Mouse (Mus musculus) G1E-ER4 (cell line): ENCODE data around the gene Copz2. TPM values are rescaled to one million over a fixed set of nuclear protein-coding genes. Genes with fewer than 3 reads are reported as not detected.

Source experiments
- GATA1 ChIP-seq: IDR thresholded peaks from one replicate; pipeline ENCODE4 v1.8.0; 2012; ENCODE audit warnings: low read length, inconsistent platforms
- polyA plus RNA-seq: library from polyadenylated mRNA; stranded (reverse); fragments of >175 nt; gene quantifications from 2 replicates; pipeline ENCODE4 v1.2.3, GENCODE M21; 2012

The Copz2 gene
- polyA plus RNA-seq, result 0.14 and 0.45 TPM in 2 replicates

DNA sequence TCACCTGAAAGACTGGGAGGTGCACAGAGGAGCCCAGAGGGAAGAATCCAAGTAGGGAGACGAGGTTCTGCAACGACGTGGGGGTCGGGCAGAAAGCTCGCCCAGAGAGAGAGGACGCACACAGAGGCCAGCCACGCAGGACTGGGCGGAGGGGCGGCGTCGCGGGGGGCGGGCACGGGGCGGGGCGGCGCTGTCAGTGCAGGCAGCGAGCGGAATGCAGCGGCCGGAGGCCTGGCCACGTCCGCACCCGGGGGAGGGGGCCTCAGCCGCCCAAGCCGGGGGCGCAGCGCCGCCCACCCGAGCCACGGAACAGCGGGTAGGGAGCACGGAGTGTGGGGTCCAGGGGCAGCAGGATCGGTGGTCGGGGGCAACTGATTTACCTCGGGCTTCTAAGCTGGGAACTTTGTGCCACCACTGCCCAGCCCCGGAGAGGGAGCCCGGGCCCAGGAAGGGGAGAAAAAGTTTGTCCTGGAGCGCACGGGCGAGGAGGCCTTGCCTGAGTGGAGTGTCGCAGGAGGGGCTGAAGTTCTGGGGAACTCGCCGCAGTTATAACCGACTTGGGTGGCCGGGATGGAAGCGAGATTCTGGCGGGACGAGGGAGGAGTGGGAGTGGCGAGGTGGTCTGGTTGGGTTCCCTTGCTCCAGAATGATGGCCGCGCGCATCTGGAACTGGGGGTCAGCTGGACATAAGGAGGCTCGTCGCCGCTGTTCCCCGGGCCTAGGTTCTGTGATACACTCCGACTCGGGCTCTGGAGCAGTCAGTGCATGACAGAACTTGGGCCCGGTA lies at the start of gene Copz2:
Copz2 (plus strand) TSS at position 190 of the 787 bp plus-strand sequence.
- no peak for TF ChIP-seq GATA1

DNA sequence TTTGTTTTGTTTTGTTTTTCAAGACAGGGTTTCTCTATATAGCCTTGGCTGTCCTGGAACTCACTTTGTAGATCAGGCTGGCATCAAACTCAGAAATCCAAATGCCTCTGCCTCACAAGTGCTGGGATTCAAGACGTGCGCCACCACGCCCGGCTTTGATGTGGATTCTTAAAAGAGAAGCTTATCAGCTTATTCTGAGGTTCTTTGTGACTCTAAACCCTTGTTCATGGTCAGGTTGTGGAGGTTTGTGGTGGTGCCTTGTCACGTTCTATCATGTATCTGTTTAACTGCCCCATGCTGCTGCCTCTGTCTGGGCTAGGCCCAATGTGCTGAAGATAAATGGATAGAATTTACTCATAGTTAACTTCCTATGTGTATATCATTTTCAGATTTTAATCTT lies 44.1 kb upstream of the Copz2 start:
- TF ChIP-seq GATA1, result no peak

DNA sequence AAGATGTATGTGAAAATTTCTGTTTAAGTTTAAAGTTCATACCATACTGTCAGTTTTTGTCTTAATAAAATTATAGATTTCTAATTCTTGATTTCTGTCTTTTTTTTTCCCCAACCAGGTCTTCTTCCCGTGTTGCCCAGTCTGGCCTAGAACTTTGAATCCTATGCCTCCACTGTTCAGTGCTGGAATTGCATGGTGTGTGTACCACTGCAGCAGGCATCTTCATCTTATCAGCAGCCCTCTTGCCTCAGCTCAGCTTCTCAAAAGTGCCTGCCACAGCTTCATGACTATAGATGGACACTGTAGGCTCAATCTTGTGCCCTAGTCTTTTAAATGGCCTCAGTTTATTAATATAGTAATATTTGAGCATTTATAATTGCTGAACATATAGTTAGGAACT lies 41.6 kb upstream of the Copz2 start:
- TF ChIP-seq GATA1, result no peak

DNA sequence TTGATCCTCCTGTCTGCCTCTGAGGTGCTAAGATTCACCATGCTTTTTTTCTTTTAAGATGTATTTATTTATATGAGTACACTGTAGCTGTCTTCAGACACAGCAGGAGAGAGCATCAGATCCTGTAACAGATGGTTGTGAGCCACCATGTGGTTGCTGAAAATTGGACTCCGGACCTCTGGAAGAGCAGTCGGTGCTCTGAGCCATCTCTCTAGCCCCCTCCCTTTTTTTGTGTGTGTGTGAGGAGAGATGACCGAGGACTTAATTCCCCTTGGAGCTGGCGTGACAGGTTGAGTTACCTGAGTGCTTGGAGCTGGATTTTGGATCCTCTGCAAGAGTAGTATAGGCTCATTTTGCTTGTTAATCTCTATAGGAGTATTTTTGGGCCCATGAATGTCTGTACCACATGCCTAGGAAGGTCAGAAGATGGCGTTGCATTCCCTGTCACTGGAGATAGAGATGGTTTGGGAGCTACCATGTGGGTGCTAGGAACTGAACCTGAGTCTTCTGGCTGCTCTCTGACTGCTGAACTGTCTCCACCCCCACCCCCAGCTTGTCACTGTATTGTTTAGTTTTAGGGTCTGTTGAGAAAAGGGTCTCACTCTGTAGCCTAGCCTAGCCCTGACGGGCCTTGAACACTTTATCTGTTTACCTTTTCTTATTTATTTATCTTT lies 40.0 kb upstream of the Copz2 start:
- TF ChIP-seq GATA1, result no peak

DNA sequence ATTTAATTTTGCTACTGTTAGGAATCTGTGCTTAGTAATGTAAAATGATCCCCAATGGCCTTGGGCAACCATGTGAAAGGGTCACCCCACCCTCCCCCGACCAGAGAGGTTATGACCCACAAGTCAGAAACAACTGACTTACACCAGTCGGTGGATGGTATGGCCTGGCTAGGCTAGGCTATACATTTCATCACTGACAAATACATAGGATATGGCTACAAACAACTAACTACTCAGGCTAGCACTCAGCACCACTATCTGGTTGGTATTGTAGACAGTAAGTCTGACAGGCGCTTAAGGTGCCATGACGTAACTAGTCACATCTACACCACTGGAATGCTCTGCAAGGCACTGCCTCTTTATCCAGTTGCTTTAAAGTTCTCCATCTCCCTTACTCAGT lies 36.2 kb upstream of the Copz2 start:
- TF ChIP-seq GATA1, result no peak

DNA sequence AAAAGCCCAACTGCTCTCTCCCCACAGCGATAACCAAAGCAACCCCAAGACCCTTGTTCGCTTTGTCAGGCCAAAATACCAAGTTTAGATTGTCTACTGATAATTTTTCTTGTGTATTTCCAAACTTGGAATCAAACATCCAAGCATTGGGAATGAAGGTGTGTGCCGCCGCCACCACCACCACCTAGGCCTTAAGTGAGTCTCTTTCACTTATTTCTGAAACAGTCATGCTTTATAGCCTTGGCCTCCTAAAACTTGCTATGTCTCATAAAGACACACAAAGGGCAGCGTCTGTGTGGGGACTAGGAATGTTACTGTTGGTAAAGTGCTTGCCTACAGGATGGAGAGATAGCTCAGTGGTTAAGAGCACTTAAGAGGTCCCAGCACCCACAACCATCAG lies 35.8 kb upstream of the Copz2 start:
- TF ChIP-seq GATA1, result no peak

DNA sequence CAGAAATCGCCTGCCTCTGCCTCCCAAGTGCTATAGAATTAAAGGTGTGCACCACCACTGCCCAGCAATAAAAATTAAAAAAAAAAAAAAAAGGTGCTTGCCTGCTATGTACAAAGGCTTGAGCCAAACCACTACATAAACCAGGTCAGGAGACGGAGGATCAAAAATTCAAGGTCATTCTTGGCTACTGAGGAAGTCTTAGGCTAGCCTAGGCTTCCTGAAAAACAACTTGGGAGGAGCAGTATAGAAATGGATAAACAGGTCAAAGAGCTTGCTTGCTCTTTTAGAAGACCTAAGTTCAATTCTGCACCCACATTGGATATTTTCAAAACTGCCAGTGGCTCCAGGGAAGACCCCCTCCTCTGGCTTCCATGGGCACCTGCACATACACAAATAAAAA lies 35.2 kb upstream of the Copz2 start:
- TF ChIP-seq GATA1, result no peak

DNA sequence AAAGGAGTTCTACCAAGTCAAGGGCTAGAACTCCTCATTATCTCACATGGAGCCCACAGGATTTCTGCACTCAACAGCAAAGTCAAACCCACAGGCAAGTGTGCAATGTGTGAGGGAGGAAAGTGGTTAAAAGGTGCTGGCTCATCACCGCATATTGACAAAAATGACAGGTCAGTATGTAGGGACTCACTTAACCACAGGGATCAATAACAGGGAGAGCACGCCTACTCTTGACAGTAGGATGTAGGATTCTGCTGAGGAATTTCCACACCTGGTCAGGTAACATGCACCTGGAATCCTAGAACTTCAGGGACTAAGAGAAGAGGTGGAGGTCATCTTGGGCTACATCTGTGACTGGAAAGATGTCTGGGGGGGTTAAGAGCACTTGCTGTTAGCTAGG lies 33.8 kb upstream of the Copz2 start:
- TF ChIP-seq GATA1, result no peak

DNA sequence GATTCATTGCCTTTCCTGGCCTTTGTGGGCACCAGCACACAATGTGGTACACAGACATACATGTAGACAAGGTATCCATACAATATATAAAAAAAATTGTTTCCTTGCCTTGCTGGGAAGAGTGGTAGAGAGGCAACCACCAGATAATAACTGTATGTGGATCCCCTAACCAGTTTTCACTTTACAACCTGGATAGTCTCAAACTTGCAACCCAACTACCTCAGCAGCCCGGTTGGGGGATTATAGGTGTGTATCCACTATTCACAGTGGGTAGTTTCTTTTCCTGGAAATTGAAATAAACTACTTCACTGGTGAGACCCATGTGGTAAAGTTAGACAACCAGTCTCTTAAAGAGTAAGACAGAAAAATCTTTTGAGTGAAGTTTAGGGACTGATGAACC lies 33.2 kb upstream of the Copz2 start:
- no peak for TF ChIP-seq GATA1

DNA sequence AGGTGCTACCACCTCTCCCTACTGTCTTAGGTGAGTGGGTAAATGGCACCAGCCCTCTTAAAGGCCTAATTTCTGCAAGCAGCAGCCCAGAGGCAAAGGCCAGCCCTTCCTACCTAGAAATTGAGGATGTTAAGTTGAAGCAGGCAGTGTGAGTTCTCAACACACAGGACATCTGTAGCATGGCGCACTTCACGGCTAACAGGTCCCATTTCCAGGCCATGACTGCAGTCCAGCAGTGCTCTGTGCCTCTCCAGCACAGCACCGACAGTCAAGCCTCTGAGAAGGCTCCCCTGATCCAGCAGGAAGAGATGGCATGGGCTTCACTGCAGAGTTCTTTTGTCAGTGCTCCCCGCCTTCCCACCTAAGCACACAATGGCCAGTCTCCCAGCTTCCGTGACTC lies 32.7 kb upstream of the Copz2 start:
- no peak for TF ChIP-seq GATA1

DNA sequence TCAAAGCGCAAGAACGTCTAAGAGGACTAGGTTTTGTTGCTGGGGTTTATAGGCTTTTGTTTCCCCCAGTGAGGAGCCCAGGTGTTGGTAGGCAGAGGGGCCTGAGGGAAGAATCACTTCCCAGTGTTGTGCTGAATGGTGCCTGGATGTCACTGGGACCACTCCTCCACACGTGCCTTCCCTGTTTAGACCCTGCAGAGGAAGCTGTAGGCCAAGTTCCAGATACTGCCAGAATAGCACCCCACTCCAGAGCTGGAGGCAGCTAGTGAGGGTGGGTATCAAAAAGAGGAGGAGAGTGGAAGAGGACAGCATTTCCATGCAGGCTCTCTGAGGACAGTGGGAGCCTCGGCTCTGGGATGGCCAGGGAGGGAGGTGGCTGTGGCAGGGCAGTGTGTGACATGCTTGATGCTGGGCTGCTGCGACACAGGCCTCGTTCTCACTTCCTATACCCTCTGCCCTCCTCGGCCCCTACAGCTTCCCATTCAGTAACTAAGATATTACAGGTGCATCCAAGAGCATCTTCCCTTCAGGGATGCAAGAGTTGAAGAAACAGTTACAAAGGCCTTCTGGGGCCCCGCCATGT lies 31.5 kb upstream of the Copz2 start:
- no peak for TF ChIP-seq GATA1

DNA sequence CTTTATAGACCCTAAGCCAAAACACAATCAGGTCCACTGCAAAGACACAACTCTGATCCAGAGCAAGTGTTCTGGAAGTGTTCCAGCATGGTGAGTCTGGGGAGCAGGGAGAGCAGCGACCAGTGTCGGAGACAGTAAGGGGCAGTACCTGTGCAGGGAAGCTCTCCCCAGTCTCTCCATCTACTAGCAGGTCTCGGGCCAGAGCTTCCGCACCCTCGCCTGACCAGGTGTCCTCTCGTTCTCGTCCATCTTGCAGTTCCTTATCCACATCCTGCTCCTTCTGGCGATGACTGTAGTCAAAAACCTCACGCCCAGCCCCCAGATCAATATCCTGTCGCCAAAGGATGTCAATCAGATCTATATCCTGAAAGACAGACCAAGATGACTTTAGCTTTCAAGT lies 27.7 kb upstream of the Copz2 start:
- no peak for TF ChIP-seq GATA1

DNA sequence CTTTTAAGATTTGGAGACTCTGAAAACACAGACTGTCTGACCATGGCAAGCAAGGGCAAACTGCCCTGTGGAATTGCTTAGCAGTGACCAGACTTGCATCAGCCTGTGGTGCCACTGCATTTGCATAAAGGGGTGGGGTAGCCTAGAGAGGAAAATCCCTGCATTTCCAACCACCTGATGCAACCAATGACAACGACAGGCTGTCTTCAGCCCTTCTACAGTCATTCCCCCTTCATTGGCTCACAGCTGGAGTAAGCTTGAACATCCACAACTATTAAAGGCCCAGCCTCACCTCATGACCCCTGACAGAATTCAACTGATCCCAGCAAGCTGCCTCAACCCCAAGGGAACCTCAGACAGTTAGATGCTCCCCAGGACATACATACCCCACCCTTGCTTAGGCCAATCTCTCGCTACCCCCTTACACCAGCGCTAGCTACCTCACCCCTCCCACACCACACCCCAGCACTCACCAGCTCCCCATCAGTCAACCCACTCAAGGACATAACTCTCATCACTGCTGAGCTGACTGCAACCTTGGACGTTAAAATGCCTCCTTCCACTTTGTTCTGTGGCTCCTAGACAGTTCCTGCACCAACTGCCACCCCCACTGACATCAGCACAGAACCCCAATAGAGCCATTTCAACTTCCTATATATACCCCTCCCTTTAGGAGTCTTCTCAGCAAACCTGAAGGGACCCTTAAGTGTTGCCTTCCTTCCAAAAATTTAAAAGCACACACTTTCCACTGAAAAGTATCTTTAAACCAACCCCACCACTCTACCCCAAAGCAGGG lies 26.8 kb upstream of the Copz2 start:
- no peak for TF ChIP-seq GATA1

DNA sequence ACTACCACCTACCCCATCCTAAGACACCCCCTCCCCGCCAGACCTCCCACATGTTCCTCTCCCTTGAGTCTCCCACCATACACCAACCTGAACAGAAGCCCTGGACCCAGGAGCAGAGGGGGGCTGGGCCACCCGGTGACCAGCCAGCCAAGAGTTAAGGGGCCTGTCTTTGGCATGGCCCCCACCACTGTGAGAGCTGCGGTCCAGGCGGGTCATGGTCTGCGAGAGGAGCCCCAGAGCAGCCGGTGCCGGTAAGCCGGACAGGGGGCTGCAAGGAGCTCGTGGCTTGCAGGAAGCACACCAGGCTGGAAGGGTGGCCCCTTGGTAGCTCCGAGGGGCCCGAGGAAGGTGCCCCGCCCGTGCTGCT lies 26.2 kb upstream of the Copz2 start:
- TF ChIP-seq GATA1, result no peak

DNA sequence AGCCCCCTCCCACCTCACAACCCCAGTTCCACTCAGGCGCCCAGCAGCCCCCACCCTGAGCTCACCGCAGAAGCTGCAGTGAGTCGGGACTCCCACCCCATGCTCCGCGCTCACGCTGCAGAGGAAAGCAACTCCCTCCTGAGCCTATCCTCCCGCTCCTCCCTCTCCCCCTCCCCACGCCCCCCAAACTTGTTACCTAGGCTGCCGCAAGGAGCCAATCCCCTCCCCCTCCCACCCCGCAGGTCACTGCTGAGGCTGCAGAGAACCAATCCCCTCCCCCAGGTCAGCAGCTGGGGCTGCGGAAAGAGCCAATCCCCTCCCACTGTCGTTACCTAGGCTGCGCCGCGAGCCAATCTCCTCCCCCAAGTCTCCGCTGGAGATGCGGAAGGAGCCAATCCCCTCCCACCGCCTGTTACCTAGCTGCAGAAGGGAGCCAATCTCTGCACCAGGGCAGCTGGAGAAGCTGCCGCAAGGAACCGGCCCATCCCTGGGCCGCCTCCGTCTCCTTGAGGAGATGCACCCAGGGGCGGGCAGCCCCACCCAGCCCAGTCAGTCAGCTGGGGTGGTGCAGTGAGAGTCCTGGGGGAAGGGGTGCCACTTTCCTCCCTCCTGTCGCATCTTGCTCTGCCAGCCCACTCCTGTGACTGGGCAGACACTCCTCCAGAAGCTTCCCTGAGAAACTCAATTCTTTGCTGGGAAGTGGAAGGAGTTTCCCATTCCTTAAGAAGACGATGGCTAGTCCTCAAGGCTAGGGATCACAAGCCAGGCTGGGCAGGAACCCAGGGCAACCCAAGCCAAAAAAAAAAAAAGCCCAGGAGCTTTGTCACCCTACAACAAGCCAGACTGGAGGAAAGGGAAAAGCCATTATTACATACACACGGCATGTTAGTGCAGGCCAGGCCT lies 25.5 kb upstream of the Copz2 start:
- TF ChIP-seq GATA1, result no peak
